Comparison of ENCODE assay signal across 20 mouse cellular contexts in genomic region chr5:113620130-113620716, GRCm38 (mm10). TPM values are rescaled to one million over a fixed set of nuclear protein-coding genes. Genes with fewer than 3 reads are reported as not detected.
A peak's percentile ranks its signal among the peaks of the same experiment; 100 is the strongest.
DNase-seq lines count a peak whose midpoint lies in the region; ATAC-seq and TF ChIP-seq lines count a peak whose summit lies in the region.
"Had no signal": no experiment of that assay in that cellular context is flagged by ENCODE, and none has a peak within 500 bp of the region (broad histone marks: within the 10 kb centered on the region; RNA-seq: fewer than 3 reads in every experiment).

No protein-coding gene starts in this region.

- WGBS in kidney, embryonic 16.5 days, result 61% methylated on average over 16 of the region's 16 CpGs

- H3K27me3 ChIP-seq in kidney, embryonic 16.5 days (ENCODE audit: insufficient read depth, low read length), result no peaks in the 10 kb centered on the region
- no peaks in the 10 kb centered on the region for H3K27me3 ChIP-seq in E14TG2a.4 (ENCODE audit: insufficient read depth, low read length)
- H3K27me3 ChIP-seq: kidney, embryonic 15.5 days had no signal

- no peaks in the 10 kb centered on the region for H3K9me3 ChIP-seq in kidney, embryonic 16.5 days (ENCODE audit: low read length)
- peaks cover 18% of the 10 kb centered on the region for H3K9me3 ChIP-seq in E14TG2a.4 (ENCODE audit: low read length)
- H3K9me3 ChIP-seq: kidney, embryonic 15.5 days had no signal

- no peak for TF ChIP-seq CTCF in E14TG2a.4 (conservative IDR thresholded peaks at IDR 0.05; ENCODE audit: low read length)

- no peak overlapping the region for H3K4me3 ChIP-seq in kidney, embryonic 16.5 days (ENCODE audit: low read length)
- H3K4me3 ChIP-seq in E14TG2a.4 (replicated peaks; ENCODE audit: low read length), result peak overlapping the region; percentile 24
- H3K4me3 ChIP-seq: heart, adult 2 months; kidney, embryonic 15.5 days had no signal

- no peak overlapping the region for H3K4me2 ChIP-seq in kidney, embryonic 16.5 days (replicated peaks; ENCODE audit: low read depth, low read length)
- H3K4me2 ChIP-seq: kidney, embryonic 15.5 days had no signal

- H3K27ac ChIP-seq in kidney, embryonic 16.5 days (ENCODE audit: low read length), result no peak overlapping the region
- H3K27ac ChIP-seq: heart, adult 2 months; hindbrain, postnatal 0 days; kidney, embryonic 15.5 days; liver, embryonic 14.5 days; stomach, postnatal 0 days had no signal

- peak; percentile 72 for DNase-seq in cerebellum, adult 11-12 months
- DNase-seq in cerebellum, adult 11 months, result no peak
- no peak for DNase-seq in kidney, postnatal 14 days
- DNase-seq in cerebellum, postnatal 14 days, result peak; percentile 73 to 74
- no peak for DNase-seq in adrenal gland, adult (ENCODE audit: inconsistent age in 2 of 2, low spot score in 1 of 2)
- no peak for DNase-seq in lung, postnatal 36 days
- DNase-seq: adrenal gland, adult 2 months; gastrocnemius, postnatal 14 days; heart, adult 2 months; heart, postnatal 36 days; midbrain, embryonic 14.5 days; thymus, postnatal 25 days had no signal

- H3K9ac ChIP-seq in kidney, embryonic 16.5 days (replicated peaks; ENCODE audit: low read length), result no peak overlapping the region
- H3K9ac ChIP-seq: kidney, embryonic 15.5 days; liver, embryonic 14.5 days had no signal

- no peaks in the 10 kb centered on the region for H3K36me3 ChIP-seq in kidney, embryonic 16.5 days (ENCODE audit: insufficient read depth, low read length)
- H3K36me3 ChIP-seq in E14TG2a.4 (ENCODE audit: insufficient read depth, low read length), result peaks cover 28% of the 10 kb centered on the region
- H3K36me3 ChIP-seq: kidney, embryonic 15.5 days had no signal

- ATAC-seq in kidney, embryonic 16.5 days (ENCODE audit: low FRiP score, low TSS enrichment), result peak; percentile 26; the same call in 1 of the 2 replicates
- ATAC-seq: CD4-positive, CD25-positive, alpha-beta regulatory T cell, adult 4 months; hindbrain, postnatal 0 days; intestine, postnatal 0 days had no signal

- H3K4me1 ChIP-seq in kidney, embryonic 16.5 days (ENCODE audit: insufficient read depth, low read length), result 0 out of 2 replicates have a peak, but pooled peaks cover 3% of the 10 kb centered on the region
- H3K4me1 ChIP-seq in E14TG2a.4 (replicated peaks; ENCODE audit: low read depth, low read length), result peaks cover 88% of the 10 kb centered on the region

RNA-seq across cellular contexts. Expression of gene Cmklr1, which starts 30.0 kb away (rescaled TPM):
- polyA plus RNA-seq in kidney, embryonic 16.5 days (2015; fragmentation: Nextera tagmentation; extraction: Ambion mirVana), result 4.4 and 6.5 TPM in 2 replicates
- polyA plus RNA-seq: CD4-positive, CD25-positive, alpha-beta regulatory T cell, adult 4 months had no signal

Comparison
In these comparisons a context has a peak if more than half of its experiments do, and no peak if none do; other contexts are left out.
1. DNase-seq: peak in cerebellum, adult 11-12 months (single experiment) and cerebellum, postnatal 14 days (2 of 2); none in cerebellum, adult 11 months (single experiment), kidney, postnatal 14 days (single experiment), adrenal gland, adult (0 of 2) and lung, postnatal 36 days (single experiment).